Mouse (Mus musculus): Measurements from ENCODE around the gene Adcy7. TPM values are rescaled to one million over a fixed set of nuclear protein-coding genes. Genes with fewer than 3 reads are reported as not detected.
A peak's percentile ranks its signal among the peaks of the same experiment; 100 is the strongest.

Gene Adcy7
- polyA plus RNA-seq, 1 experiment from 2014 or later: 4.0 TPM

DNA sequence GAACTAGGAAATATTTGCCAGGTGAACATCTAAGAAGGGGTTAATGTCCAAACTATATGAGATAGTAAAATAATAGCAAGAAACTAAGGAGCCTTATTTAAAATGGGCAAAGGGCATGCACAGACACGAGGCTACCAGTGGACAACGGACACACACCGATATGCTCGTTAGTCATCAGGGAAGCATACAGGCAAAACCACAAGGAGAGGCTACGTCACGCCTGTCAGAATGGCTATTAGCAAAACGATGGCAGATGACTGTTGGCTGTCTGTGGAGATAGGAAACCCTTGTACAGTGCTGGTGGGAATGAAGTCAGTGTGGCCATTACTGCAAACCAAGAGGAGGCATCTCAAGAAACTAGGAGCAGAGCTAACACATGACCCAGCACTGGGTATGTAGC lies 8.7 kb downstream of the Adcy7 start:
- no peak for DNase-seq (ENCODE audit: low spot score)
- WGBS: 85% methylated on average over 7 of the region's 7 CpGs

DNA sequence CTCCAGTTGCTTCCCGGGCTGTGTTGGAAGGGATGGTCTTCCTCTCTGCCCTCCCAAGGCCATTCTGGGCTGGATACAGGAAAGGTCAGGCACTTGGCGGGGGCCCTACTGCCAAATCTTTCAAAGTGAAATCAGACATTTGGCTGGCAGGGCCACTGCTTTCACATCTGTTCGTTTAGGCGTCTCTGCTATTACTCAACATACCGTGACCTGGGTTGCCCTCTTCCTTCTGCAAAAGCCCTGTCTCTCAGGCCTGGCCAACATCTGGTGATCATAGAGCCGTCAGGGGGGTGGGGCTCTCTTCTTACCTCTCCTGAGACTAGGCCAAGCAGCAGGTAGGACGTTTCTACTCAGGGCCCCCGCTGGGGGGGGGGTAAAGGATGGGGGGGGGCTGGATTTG lies 10.5 kb downstream of the Adcy7 start:
- WGBS: 45% methylated on average over 8 of the region's 8 CpGs
- H3K4me3 ChIP-seq: no peak overlapping the region
- H3K4me1 ChIP-seq: peaks cover 39% of the 10 kb centered on the region
- H3K9me3 ChIP-seq: no peaks in the 10 kb centered on the region
- no peak overlapping the region for H3K27ac ChIP-seq
- no peak for DNase-seq (ENCODE audit: low spot score)
- peaks cover 41% of the 10 kb centered on the region for H3K27me3 ChIP-seq (ENCODE audit: insufficient read depth, poor library complexity, severe bottlenecking)
- H3K36me3 ChIP-seq: no peaks in the 10 kb centered on the region

More for the DNA sequence above, 8.7 kb downstream of the Adcy7 start:
- peaks cover 54% of the 10 kb centered on the region for H3K27me3 ChIP-seq (ENCODE audit: insufficient read depth, poor library complexity, severe bottlenecking)
- H3K9me3 ChIP-seq: no peaks in the 10 kb centered on the region
- H3K4me1 ChIP-seq: peaks cover 32% of the 10 kb centered on the region
- H3K27ac ChIP-seq: no peak overlapping the region
- no peak overlapping the region for H3K4me3 ChIP-seq
- H3K36me3 ChIP-seq: no peaks in the 10 kb centered on the region

DNA sequence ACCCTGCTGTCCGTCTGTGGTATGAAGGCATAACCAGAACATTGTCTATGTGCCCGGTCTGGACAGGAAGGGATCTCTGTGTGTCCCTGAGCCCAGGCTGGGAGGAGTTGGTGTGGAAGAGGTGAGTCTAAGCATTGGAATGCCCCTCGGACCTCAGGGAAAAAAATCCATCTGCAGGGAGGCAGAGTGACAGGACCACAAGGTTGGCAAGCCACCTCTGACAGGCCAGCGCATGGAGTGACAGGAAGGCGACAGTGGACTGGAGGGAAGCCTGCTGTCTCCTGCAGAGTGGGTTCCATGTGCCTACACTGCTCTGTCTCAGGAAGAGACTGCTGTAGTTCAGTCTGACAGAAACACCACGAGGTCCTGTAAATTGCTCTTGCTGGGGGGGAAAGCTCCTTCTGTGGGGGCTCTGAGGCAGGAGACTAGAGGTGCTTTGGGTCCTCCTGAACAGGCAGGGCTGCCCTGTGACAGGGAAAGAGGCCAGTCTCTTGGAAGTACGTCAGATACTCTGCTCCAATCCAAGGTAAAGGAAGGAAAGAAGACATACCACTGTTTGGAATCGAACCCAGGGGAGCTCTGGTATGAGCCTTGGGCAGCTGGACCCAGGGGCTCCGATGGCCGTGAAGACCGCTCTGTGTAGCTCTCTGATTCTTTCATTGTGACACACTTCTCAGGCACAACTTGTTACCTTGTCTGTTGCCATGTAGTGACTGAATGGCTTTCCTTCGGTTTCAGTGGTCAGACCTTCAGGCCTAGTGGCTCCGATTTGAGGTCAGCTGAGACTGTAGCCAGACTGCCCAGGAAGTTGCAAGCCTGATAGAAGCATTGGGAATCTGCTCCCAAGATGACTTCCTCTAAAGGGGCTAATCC lies 11.3 kb downstream of the Adcy7 start:
- no peak overlapping the region for H3K4me3 ChIP-seq
- no peak for DNase-seq (ENCODE audit: low spot score)
- peaks cover 39% of the 10 kb centered on the region for H3K27me3 ChIP-seq (ENCODE audit: insufficient read depth, poor library complexity, severe bottlenecking)
- no peaks in the 10 kb centered on the region for H3K36me3 ChIP-seq
- peaks cover 46% of the 10 kb centered on the region for H3K4me1 ChIP-seq
- 72% methylated on average over 13 of the region's 13 CpGs for WGBS
- no peaks in the 10 kb centered on the region for H3K9me3 ChIP-seq
- no peak overlapping the region for H3K27ac ChIP-seq

DNA sequence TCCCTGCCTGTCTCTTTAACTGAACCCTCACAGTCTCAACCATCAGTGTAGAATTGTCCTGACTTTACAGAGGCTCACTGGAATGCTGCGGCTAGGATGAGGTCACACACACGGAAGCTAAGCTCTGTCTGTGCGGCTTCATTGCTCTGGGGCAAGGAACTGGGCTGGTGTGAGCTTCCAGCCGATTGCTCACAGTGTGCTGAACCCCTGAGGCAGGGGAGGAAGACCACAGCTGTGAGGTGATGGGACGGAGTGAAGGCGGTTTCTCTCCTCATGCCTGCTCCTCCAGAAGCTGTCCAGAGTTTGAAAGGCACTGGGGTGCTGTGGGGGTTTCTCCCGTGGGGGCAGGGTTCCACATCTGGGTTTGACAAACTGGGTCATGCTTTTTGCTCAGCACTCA lies 12.5 kb downstream of the Adcy7 start:
- peaks cover 52% of the 10 kb centered on the region for H3K4me1 ChIP-seq
- H3K4me3 ChIP-seq: no peak overlapping the region
- H3K27me3 ChIP-seq (ENCODE audit: insufficient read depth, poor library complexity, severe bottlenecking): peaks cover 29% of the 10 kb centered on the region
- WGBS: 46% methylated on average over 7 of the region's 7 CpGs
- H3K9me3 ChIP-seq: no peaks in the 10 kb centered on the region
- no peaks in the 10 kb centered on the region for H3K36me3 ChIP-seq
- peak overlapping the region; percentile 32; the same call in 1 of the 2 replicates for H3K27ac ChIP-seq
- no peak for DNase-seq (ENCODE audit: low spot score)

DNA sequence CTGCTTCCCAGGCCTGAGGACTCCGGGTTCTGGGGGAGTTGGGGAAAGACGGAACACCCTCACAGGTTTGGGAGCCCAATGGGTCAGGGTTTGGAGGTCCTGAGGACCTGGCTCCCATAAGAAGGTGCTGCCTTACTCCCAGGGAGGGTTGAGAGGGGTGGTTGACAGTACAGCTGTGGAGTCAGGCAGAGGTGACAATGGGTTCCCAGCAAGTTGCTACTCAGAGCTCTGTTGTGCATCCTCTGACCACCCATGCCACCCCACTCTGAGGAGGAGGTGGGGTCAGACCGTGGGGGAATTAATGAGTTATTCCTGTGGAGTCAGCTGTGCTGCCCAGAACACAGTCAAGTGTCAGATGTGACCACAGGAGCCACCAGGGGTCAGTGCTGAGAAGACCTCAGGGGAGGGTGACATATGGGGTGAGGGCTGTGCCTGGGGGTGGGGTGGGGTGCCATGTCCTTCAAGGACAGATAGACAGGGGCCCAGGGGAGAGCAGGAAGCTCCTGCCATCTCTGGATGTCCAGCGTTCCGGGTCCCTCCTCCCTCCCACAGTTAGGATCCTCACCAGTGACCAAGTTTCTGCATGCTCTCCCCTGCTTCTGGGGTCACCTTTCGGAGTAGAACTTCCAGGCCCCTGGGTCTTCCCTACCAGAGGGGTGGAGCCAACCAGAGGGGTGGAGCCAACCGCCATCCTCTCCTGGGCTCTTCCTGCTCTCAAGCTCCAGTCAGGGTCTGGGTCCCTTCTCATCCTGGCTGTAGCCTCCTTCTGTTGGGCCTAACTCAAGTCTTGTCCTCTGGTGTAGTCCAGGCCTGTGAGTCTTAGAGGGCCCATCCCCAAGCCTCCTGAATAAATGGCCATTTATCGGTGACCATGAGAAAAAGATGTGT lies 13.5 kb downstream of the Adcy7 start:
- no peak overlapping the region for H3K4me3 ChIP-seq
- peaks cover 52% of the 10 kb centered on the region for H3K4me1 ChIP-seq
- 0 out of 2 replicates have a peak overlapping the region, but pooled peaks have one; percentile 32 for H3K27ac ChIP-seq
- no peaks in the 10 kb centered on the region for H3K36me3 ChIP-seq
- H3K27me3 ChIP-seq (ENCODE audit: insufficient read depth, poor library complexity, severe bottlenecking): peaks cover 37% of the 10 kb centered on the region
- H3K9me3 ChIP-seq: no peaks in the 10 kb centered on the region
- no peak for DNase-seq (ENCODE audit: low spot score)
- 77% methylated on average over 8 of the region's 8 CpGs for WGBS

- no peak for DNase-seq (ENCODE audit: low spot score)
- no peak overlapping the region for H3K27ac ChIP-seq
- peaks cover 45% of the 10 kb centered on the region for H3K27me3 ChIP-seq (ENCODE audit: insufficient read depth, poor library complexity, severe bottlenecking)
- no peaks in the 10 kb centered on the region for H3K9me3 ChIP-seq
- WGBS: 70% methylated on average over 14 of the region's 14 CpGs
- no peak overlapping the region for H3K4me3 ChIP-seq
- H3K36me3 ChIP-seq: no peaks in the 10 kb centered on the region
- H3K4me1 ChIP-seq: peaks cover 52% of the 10 kb centered on the region
Observed at GRCm38 (mm10) chr8:88286421-88286960, 14.3 kb downstream of the Adcy7 start.

DNA sequence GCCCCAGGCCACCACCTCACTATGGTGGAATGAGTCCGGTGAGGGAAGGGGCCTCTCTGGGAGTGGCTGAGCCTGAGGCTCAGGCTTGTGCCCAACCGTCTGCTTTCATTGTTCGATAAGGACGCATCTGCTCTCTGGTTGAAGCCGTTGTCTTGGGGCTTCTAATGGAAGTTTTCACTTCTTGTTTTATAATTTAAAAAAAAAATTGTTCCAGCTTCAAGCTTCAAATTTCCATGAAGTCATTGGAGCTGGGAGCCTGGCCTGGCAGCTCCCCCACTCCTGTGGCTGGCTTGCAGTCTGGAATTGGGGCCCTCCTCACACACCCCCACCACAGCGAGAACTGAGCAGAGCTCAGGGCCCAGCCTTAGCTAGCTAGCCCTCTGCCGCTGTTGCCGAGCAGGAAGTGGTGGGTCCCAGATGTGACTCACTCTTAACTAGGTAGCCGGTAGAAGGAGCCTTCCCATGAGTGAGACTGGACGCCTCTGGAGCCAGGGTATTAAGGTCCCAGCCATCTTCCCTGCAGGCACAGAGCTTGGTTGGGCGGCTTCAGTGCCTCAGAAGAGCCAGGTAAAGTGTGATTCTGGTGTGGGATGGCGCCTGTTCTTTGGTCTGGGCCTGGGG lies 16.5 kb downstream of the Adcy7 start:
- H3K27me3 ChIP-seq (ENCODE audit: insufficient read depth, poor library complexity, severe bottlenecking): peaks cover 44% of the 10 kb centered on the region
- H3K27ac ChIP-seq: peak overlapping the region; percentile 75
- H3K9me3 ChIP-seq: no peaks in the 10 kb centered on the region
- WGBS: 58% methylated on average over 12 of the region's 12 CpGs
- peaks cover 38% of the 10 kb centered on the region for H3K4me1 ChIP-seq
- H3K4me3 ChIP-seq: no peak overlapping the region
- DNase-seq (ENCODE audit: low spot score): no peak
- no peaks in the 10 kb centered on the region for H3K36me3 ChIP-seq

DNA sequence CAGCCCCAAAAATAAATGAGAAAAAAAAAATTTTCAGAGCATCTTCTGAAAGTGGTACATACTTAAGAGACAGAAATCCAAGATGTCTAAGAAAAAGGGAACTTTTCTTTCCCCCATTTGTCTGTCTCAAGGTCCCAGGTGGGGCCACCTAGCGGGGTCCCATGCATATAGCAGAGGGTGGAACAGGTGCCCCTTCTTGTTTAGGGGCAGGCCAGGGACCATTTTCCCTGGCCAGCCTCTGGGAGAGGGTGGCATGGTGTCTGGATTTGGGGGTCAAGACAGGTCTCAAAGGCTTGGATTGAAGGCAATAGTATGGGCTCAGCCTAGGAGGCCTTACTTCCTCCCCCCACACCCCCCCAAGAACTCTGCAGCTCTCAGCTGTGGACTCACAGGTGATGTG lies 17.7 kb downstream of the Adcy7 start:
- Histone ChIP-seq H3K27me3 (ENCODE audit: insufficient read depth, poor library complexity, severe bottlenecking) (peaks cover 42% of the 10 kb centered on the region), H3K4me3 (no peak overlapping the region), H3K27ac (no peak overlapping the region), H3K9me3 (no peaks in the 10 kb centered on the region), H3K36me3 (no peaks in the 10 kb centered on the region), H3K4me1 (peaks cover 31% of the 10 kb centered on the region)
- WGBS: 68% methylated on average over 1 of the region's 1 CpGs
- no peak for DNase-seq (ENCODE audit: low spot score)

DNA sequence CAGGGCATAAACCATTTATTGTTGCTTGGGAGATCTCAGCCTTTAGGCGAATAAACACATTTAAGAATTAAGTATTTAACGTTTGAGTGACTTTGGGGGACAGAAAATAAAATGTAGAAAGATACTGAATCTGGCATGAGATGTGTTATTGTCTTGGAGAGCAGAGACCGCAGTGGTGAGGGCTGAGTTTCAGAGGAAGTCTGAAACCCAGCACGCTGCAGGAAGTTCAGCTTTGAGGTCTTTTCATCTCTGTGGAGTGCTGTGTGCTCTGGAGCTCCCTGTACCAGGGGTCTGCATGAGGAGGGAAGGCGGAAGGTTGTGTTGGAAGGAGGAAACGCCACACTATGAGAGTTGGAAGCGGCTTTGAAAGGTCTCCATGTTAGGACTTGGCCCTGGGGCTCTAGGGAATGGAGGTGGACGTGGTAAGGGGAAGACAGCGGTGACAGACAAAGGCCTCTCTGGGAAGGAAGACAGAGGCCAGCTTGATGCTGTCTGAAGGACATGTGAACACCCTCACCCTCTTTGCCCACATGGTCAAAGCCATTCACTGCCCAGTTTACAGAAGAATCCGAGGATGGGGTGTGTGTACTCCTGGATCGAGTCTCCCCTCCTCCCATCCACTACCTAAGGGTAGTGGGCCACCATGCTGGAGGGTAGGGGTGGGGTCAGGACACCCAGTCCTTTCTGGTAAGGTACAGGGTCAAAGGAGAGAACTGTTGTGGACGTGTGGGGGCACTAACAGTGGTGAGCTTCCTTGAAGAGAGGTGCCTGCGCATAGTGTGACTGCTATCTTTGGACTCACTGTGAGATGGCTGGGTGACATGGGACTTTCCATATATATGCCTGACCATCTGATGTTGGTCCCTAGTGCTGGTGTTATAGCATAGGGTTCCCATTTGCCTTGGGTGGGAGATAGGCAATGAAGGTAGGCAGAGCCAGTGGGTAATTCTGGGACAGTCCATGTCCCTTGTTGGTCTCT lies 18.4 kb downstream of the Adcy7 start:
- H3K4me1 ChIP-seq: peaks cover 26% of the 10 kb centered on the region
- DNase-seq (ENCODE audit: low spot score): no peak
- H3K4me3 ChIP-seq: no peak overlapping the region
- H3K27ac ChIP-seq: no peak overlapping the region
- H3K36me3 ChIP-seq: no peaks in the 10 kb centered on the region
- no peaks in the 10 kb centered on the region for H3K9me3 ChIP-seq
- H3K27me3 ChIP-seq (ENCODE audit: insufficient read depth, poor library complexity, severe bottlenecking): peaks cover 36% of the 10 kb centered on the region
- WGBS: 79% methylated on average over 13 of the region's 13 CpGs

- Histone ChIP-seq H3K27me3 (ENCODE audit: insufficient read depth, poor library complexity, severe bottlenecking) (peaks cover 36% of the 10 kb centered on the region), H3K36me3 (no peaks in the 10 kb centered on the region), H3K4me1 (peaks cover 20% of the 10 kb centered on the region), H3K27ac (no peak overlapping the region; the same call in 1 of the 2 replicates), H3K4me3 (no peak overlapping the region), H3K9me3 (no peaks in the 10 kb centered on the region)
- DNase-seq (ENCODE audit: low spot score): no peak
- WGBS: 85% methylated on average over 11 of the region's 11 CpGs
Observed at GRCm38 (mm10) chr8:88291305-88291690, 19.1 kb downstream of the Adcy7 start.

DNA sequence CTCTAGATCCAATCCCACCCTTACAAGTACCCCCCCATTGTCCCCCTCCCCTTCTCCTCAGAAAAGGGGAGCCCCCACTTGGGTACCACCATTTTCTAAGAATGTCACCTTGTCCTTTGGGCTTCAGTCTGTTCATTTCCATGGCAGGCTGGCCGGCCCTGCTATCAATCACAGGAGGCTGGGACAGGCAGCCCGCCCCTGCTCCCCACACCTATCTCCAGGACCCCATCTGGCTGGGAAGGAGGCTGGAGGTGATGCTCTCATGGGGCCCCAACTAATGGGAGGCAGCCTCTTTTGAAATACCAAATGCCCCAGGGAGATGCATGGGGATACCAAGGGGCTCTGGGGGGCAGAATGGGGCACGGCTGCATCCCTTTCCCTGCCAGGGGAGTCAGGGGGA lies 20.7 kb downstream of the Adcy7 start:
- Histone ChIP-seq H3K4me3 (no peak overlapping the region), H3K36me3 (no peaks in the 10 kb centered on the region), H3K9me3 (no peaks in the 10 kb centered on the region), H3K4me1 (peaks cover 18% of the 10 kb centered on the region), H3K27me3 (ENCODE audit: insufficient read depth, poor library complexity, severe bottlenecking) (peaks cover 30% of the 10 kb centered on the region), H3K27ac (no peak overlapping the region)
- DNase-seq (ENCODE audit: low spot score): no peak
- WGBS: 82% methylated on average over 3 of the region's 3 CpGs

All from heart, embryonic 10.5 days (tissue).